Mouse (Mus musculus) small intestine, adult 2 months (tissue): ENCODE results near the gene March6.

Source experiments
- CTCF ChIP-seq: fragments of 200-500 bp; IDR thresholded peaks from 2 replicates; pipeline ENCODE4 v1.5.1; 2012; ENCODE audit warnings: low read depth, mild to moderate bottlenecking, control low read depth, inconsistent platforms, low read length, moderate library complexity, mixed read lengths; ENCODE audit not compliant: insufficient replicate concordance, insufficient read length; ENCODE audit errors: extremely low read depth
- POLR2A ChIP-seq: fragments of 200-500 bp; IDR thresholded peaks from 2 replicates; pipeline ENCODE4 v1.6.1; 2012; ENCODE audit warnings: low read depth, mild to moderate bottlenecking, control low read depth, inconsistent platforms, low read length, moderate library complexity

- TF ChIP-seq POLR2A (no peak), CTCF (no peak)
Measured at GRCm38 (mm10) chr15:31534421-31535258, 3.8 kb upstream of the March6 start.
